Mouse (Mus musculus): ENCODE data around the gene Parl.

DNA sequence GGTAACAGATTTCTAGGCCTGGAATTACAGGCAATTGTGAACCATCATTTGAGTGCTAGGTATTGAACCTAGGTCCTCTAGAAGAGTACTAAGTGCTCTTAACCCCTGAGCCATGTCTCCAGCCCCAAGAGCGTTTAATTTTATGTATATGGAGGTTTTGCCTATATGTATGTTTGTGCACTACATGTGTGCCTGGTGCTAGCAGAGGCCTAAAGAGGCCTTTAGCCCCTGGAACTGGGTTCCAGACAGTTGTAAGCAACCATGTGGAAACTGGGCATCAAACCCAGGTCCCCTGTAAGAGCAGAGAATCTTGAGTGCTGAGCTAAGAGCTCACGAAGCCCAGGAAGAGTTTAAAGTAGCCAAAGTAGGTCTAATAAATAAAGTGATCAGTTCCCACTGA lies 2.1 kb downstream of the Parl start:
- TF ChIP-seq CTCF (IDR thresholded peaks at IDR 0.05; ENCODE audit: control insufficient read depth, insufficient read depth, low read length), result no peak
- no peak for TF ChIP-seq POLR2A (IDR thresholded peaks at IDR 0.05; ENCODE audit: borderline replicate concordance, control insufficient read depth, low read depth, low read length)
